Mouse (Mus musculus) G1E (cell line): Measurements from ENCODE around the gene 2310061N02Rik.

ENCODE experiments used
- CTCF ChIP-seq: IDR thresholded peaks from 2 replicates; pipeline ENCODE4 v1.5.1; 2012; ENCODE audit warnings: low read depth, low read length, inconsistent platforms, mixed read lengths
- POLR2AphosphoS5 ChIP-seq: IDR thresholded peaks from 2 replicates; pipeline ENCODE4 v1.6.1; 2012; ENCODE audit warnings: low read depth, low read length, inconsistent platforms; ENCODE audit not compliant: insufficient replicate concordance

- TF ChIP-seq CTCF: no peak
- no peak for TF ChIP-seq POLR2AphosphoS5
Observed at GRCm38 (mm10) chr16:88710757-88711156, 3.0 kb upstream of the 2310061N02Rik start.
